Mouse (Mus musculus) limb, embryonic 14.5 days (tissue): Measurements from ENCODE around the gene Lyar. TPM values are rescaled to one million over a fixed set of nuclear protein-coding genes. Genes with fewer than 3 reads are reported as not detected.

Experiments used
- ATAC-seq: fragments of 200-750 bp; cut with Nextera tagmentation; 2 replicates; pipeline ENCODE4 v1.8.0; 2017; ENCODE audit warnings: low read depth, moderate number of reproducible peaks, moderate TSS enrichment; ENCODE audit not compliant: low FRiP score
- DNase-seq: peaks from one replicate; pipeline ENCODE4 v3.0.0-alpha.2; 2015; ENCODE audit warnings: low spot score
- H3K27ac ChIP-seq: fragments of 300-500 bp; sonication (generic); replicated peaks from 2 replicates; pipeline ENCODE4 v1.5.1; 2014; ENCODE audit warnings: low read depth, mild to moderate bottlenecking, low read length, moderate library complexity, mixed read lengths
- H3K27me3 ChIP-seq: fragments of 300-500 bp; sonication (generic); 2 replicates; pipeline ENCODE4 v1.6.1; 2014; ENCODE audit warnings: low read length, mixed read lengths; ENCODE audit not compliant: control insufficient read depth, insufficient read depth
- H3K36me3 ChIP-seq: fragments of 300-500 bp; sonication (generic); 2 replicates; pipeline ENCODE4 v1.6.1; 2014; ENCODE audit warnings: mild to moderate bottlenecking, low read length, moderate library complexity, mixed read lengths; ENCODE audit not compliant: control insufficient read depth, insufficient read depth
- H3K4me1 ChIP-seq: fragments of 300-500 bp; sonication (generic); 2 replicates; pipeline ENCODE4 v1.6.1; 2014; ENCODE audit warnings: antibody characterized with exemption, low read length, mixed read lengths; ENCODE audit not compliant: control insufficient read depth, insufficient read depth
- H3K4me2 ChIP-seq: fragments of 300-500 bp; sonication (generic); replicated peaks from 2 replicates; pipeline ENCODE4 v1.6.1; 2014; ENCODE audit warnings: low read depth, mild to moderate bottlenecking, low read length, moderate library complexity; ENCODE audit not compliant: severe bottlenecking
- H3K4me3 ChIP-seq: fragments of 300-500 bp; sonication (generic); replicated peaks from 2 replicates; pipeline ENCODE4 v1.5.1; 2014; ENCODE audit warnings: low read length
- H3K9ac ChIP-seq: fragments of 300-500 bp; sonication (generic); 2 replicates; pipeline ENCODE4 v1.6.1; 2014; ENCODE audit warnings: mild to moderate bottlenecking, low read depth, low read length, moderate library complexity; ENCODE audit not compliant: severe bottlenecking
- H3K9me3 ChIP-seq: fragments of 300-500 bp; sonication (generic); 2 replicates; pipeline ENCODE4 v1.6.1; 2016; ENCODE audit warnings: low read length; ENCODE audit not compliant: control insufficient read depth
- POLR2A ChIP-seq: fragments of 200-500 bp; IDR thresholded peaks from 2 replicates; pipeline ENCODE4 v1.8.0; 2012; ENCODE audit warnings: inconsistent platforms, mild to moderate bottlenecking, moderate library complexity, borderline replicate concordance; ENCODE audit not compliant: insufficient read depth, insufficient read length; ENCODE audit errors: extremely low read depth
- WGBS: fragments of 180-500 bp; shearing (Covaris S2); extraction: QIAGEN DNeasy Blood & Tissue Kit; methylation state at CpG from one replicate; pipeline ENCODE4 v1.1.7; 2014; 5-methylcytosine and 5-hydroxymethylcytosine counted together
- polyA plus RNA-seq, 2 experiments: library from polyadenylated mRNA; depleted of rRNA in 1 of 2; stranded (reverse) in 1 of 2; unstranded in 1 of 2; fragments of >200 nt; fragmentation: Nextera tagmentation in 1 of 2; extraction: Ambion mirVana in 1 of 2; gene quantifications; 2 replicates each; pipeline versions ENCODE4 v1.2.1 to v1.2.3; 2012 to 2014

Gene Lyar
- polyA plus RNA-seq, 2 experiments, result 54.7 to 85.2 TPM

GRCm38 (mm10) chr5:38241966-38242365 lies 21.7 kb downstream of the Lyar start:
- TF ChIP-seq POLR2A, result no peak
- no peak overlapping the region for H3K4me3 ChIP-seq
- H3K4me1 ChIP-seq, result no peaks in the 10 kb centered on the region
- no peak overlapping the region for H3K9ac ChIP-seq
- H3K9me3 ChIP-seq, result no peaks in the 10 kb centered on the region
- H3K36me3 ChIP-seq, result no peaks in the 10 kb centered on the region
- no peak for DNase-seq
- H3K4me2 ChIP-seq, result no peak overlapping the region
- 84% methylated on average over 6 of the region's 6 CpGs for WGBS
- no peaks in the 10 kb centered on the region for H3K27me3 ChIP-seq
- no peak overlapping the region for H3K27ac ChIP-seq
- ATAC-seq, result no peak

DNA sequence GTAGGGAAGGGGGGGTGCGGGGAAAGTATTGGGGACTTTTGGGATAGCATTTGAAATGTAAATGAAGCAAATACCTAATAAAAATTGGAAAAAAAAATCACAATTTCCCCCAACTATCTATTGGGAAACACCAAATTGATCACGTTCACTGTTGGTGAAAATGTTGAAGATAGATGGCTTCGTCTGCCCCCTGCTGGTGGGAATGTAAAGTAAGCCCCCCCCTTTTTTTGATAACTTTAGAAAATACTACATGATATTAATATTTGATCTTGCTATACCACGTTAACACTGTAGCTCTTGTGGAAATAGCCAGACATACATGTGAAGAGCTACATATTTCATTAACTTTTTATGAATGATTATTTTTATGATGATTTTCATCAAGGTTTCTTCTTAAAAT lies 34.9 kb downstream of the Lyar start:
- no peaks in the 10 kb centered on the region for H3K27me3 ChIP-seq
- H3K36me3 ChIP-seq, result no peaks in the 10 kb centered on the region
- no peak for TF ChIP-seq POLR2A
- ATAC-seq (no peak), DNase-seq (no peak)
- H3K9me3 ChIP-seq, result no peaks in the 10 kb centered on the region
- no peaks in the 10 kb centered on the region for H3K4me1 ChIP-seq
- H3K9ac ChIP-seq, result no peak overlapping the region
- H3K4me3 ChIP-seq, result no peak overlapping the region
- 36% methylated on average over 4 of the region's 4 CpGs for WGBS
- H3K4me2 ChIP-seq, result no peak overlapping the region
- no peak overlapping the region for H3K27ac ChIP-seq

GRCm38 (mm10) chr5:38255644-38256043 lies 35.4 kb downstream of the Lyar start:
- Histone ChIP-seq H3K4me2 (no peak overlapping the region), H3K9me3 (no peaks in the 10 kb centered on the region), H3K27me3 (no peaks in the 10 kb centered on the region), H3K36me3 (no peaks in the 10 kb centered on the region), H3K4me3 (no peak overlapping the region), H3K4me1 (no peaks in the 10 kb centered on the region), H3K9ac (no peak overlapping the region), H3K27ac (no peak overlapping the region)
- DNase-seq, result no peak
- WGBS, result 76% methylated on average over 3 of the region's 3 CpGs
- no peak for TF ChIP-seq POLR2A
- no peak for ATAC-seq

GRCm38 (mm10) chr5:38256551-38256950 lies 36.3 kb downstream of the Lyar start:
- Histone ChIP-seq H3K27me3 (no peaks in the 10 kb centered on the region), H3K4me1 (0 out of 2 replicates have a peak, but pooled peaks cover 2% of the 10 kb centered on the region), H3K4me3 (no peak overlapping the region), H3K4me2 (no peak overlapping the region), H3K27ac (no peak overlapping the region), H3K36me3 (no peaks in the 10 kb centered on the region), H3K9ac (no peak overlapping the region), H3K9me3 (no peaks in the 10 kb centered on the region)
- TF ChIP-seq POLR2A, result no peak
- ATAC-seq (no peak), DNase-seq (no peak)
- WGBS, result 92% methylated on average over 1 of the region's 1 CpGs

DNA sequence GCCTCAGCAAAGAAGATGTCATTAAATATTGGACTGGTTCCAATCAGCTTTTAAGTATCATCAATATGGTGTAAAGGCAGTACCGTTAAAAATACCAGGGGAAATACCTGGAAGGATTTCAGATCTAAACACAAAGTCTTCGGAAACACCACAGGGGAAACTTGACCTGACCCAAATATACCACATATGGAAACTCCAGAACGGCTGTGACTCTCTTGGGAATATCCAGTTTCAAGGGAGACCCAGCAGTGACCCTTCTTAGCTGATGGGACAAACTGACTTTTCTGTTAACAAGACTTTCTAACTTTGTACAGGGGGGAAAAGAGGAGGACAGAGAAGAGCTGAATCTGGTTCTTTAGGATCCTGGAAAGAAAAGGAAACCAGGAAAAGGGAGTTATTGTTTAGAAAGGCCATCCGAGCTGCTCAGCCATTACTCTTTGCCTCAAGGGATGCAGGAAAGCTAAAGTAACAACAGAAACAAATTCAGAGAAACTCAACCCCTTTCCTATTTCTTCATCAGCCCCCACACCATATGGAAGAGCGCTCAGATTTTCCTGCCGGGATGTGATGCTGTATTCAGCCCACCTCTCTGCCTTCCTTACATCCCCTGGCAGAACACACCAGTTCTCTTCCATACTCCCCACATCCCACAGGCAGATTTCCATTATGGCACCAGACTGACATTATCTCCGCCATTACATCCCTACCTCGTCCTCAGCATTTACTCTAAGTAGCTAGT lies 37.9 kb downstream of the Lyar start:
- 71% methylated on average over 8 of the region's 8 CpGs for WGBS
- peak; percentile 20; the same call in 1 of the 2 replicates for ATAC-seq
- H3K4me2 ChIP-seq, result no peak overlapping the region
- no peak for DNase-seq
- peaks cover 10% of the 10 kb centered on the region for H3K36me3 ChIP-seq
- H3K4me1 ChIP-seq, result 0 out of 2 replicates have a peak, but pooled peaks cover 2% of the 10 kb centered on the region
- TF ChIP-seq POLR2A, result no peak
- H3K9ac ChIP-seq, result no peak overlapping the region
- H3K27ac ChIP-seq, result no peak overlapping the region
- no peak overlapping the region for H3K4me3 ChIP-seq
- H3K9me3 ChIP-seq, result no peaks in the 10 kb centered on the region
- H3K27me3 ChIP-seq, result no peaks in the 10 kb centered on the region

- Histone ChIP-seq H3K4me2 (no peak overlapping the region), H3K36me3 (peaks cover 16% of the 10 kb centered on the region), H3K27ac (no peak overlapping the region), H3K4me3 (no peak overlapping the region), H3K9me3 (no peaks in the 10 kb centered on the region), H3K4me1 (0 out of 2 replicates have a peak, but pooled peaks cover 2% of the 10 kb centered on the region), H3K27me3 (no peaks in the 10 kb centered on the region), H3K9ac (no peak overlapping the region)
- WGBS, result 90% methylated on average over 5 of the region's 5 CpGs
- ATAC-seq (no peak), DNase-seq (no peak)
- no peak for TF ChIP-seq POLR2A
These were observed 38.5 kb downstream of the Lyar start for GRCm38 (mm10) chr5:38258773-38259146.
